8 mouse cellular contexts compared by ENCODE assay signal in the genomic region with DNA sequence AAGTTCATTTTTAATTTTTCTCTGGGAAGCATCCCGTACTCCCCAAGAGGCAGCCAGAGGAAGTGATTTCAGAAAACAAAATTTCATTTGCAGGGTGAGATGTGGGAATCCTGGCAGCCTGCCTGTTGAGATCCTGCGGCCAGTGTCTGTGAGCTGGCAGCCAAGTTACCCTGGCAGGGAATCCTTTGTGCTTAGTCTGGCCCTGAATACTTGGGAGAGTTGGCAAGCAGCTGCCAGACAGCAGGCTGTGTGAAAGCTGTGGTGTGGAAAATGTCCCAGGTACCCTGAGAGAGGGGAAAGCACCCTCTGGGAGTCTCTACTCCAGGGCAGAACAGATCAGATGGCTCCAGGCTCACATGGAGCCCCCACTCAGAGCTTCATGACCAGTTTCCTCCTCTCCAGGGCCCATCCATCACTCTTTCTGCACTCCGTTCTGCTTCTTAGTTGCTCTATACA. TPM values are rescaled to one million over a fixed set of nuclear protein-coding genes. Genes with fewer than 3 reads are reported as not detected.
DNase-seq lines count a peak whose midpoint lies in the region; ATAC-seq lines count a peak whose summit lies in the region.

No protein-coding gene starts in this region.

- no peak overlapping the region for H3K4me2 ChIP-seq in hindbrain, embryonic 11.5 days (replicated peaks; ENCODE audit: low read depth, low read length)
- H3K4me2 ChIP-seq in neural tube, embryonic 13.5 days: peak overlapping the region; percentile 46

- 70% methylated on average over 3 of the region's 3 CpGs for WGBS in hindbrain, embryonic 11.5 days
- 10% methylated on average over 3 of the region's 3 CpGs for WGBS in neural tube, embryonic 13.5 days

- ATAC-seq in hindbrain, embryonic 11.5 days (ENCODE audit: low FRiP score): peak; percentile 34; the same call in 1 of the 2 replicates
- ATAC-seq in neural tube, embryonic 13.5 days (ENCODE audit: low read depth): peak; percentile 72

- no peaks in the 10 kb centered on the region for H3K27me3 ChIP-seq in hindbrain, embryonic 11.5 days (ENCODE audit: control insufficient read depth, insufficient read depth, low read length)
- H3K27me3 ChIP-seq in neural tube, embryonic 13.5 days: no peaks in the 10 kb centered on the region

- no peak overlapping the region for H3K4me3 ChIP-seq in hindbrain, embryonic 11.5 days (ENCODE audit: low read depth, low read length)
- H3K4me3 ChIP-seq in neural tube, embryonic 13.5 days: peak overlapping the region; percentile 15; the same call in 1 of the 2 replicates

- 0 out of 2 replicates have a peak overlapping the region, but pooled peaks have one; percentile 30 for H3K27ac ChIP-seq in hindbrain, embryonic 11.5 days (ENCODE audit: low read depth, low read length)
- peak overlapping the region; percentile 97 for H3K27ac ChIP-seq in neural tube, embryonic 13.5 days (replicated peaks)

- no peaks in the 10 kb centered on the region for H3K36me3 ChIP-seq in hindbrain, embryonic 11.5 days (ENCODE audit: control insufficient read depth, insufficient read depth, low read length)
- peaks cover 8% of the 10 kb centered on the region; the same call in 1 of the 2 replicates for H3K36me3 ChIP-seq in neural tube, embryonic 13.5 days

- no peaks in the 10 kb centered on the region for H3K9me3 ChIP-seq in hindbrain, embryonic 11.5 days (ENCODE audit: control insufficient read depth, low read length)
- no peaks in the 10 kb centered on the region for H3K9me3 ChIP-seq in neural tube, embryonic 13.5 days

- DNase-seq in Muller cell, postnatal 12 days (ENCODE audit: inconsistent ontology term): peak; percentile 93
- peak; percentile 81 for DNase-seq in cerebellum, adult 11 months
- DNase-seq in frontal cortex, postnatal 25 days (ENCODE audit: low spot score in 2 of 2): peak; percentile 46 to 56
- DNase-seq in hindbrain, embryonic 11.5 days (ENCODE audit: low spot score): no peak
- peak; percentile 52 to 86 for DNase-seq in left cerebral cortex, adult 9 months (ENCODE audit: low spot score in 2 of 2)
- peak; percentile 62 to 65 for DNase-seq in urinary bladder, postnatal 4 days (ENCODE audit: low spot score in 2 of 2)
- no peak for DNase-seq in c-Kit-positive CD71-positive TER-119-positive erythroid progenitor cells, embryonic 14.5 days (ENCODE audit: low spot score)

- H3K4me1 ChIP-seq in hindbrain, embryonic 11.5 days (replicated peaks; ENCODE audit: control insufficient read depth, insufficient read depth, low read length): no peaks in the 10 kb centered on the region
- peaks cover 63% of the 10 kb centered on the region for H3K4me1 ChIP-seq in neural tube, embryonic 13.5 days (replicated peaks)

- no peak overlapping the region for H3K9ac ChIP-seq in hindbrain, embryonic 11.5 days (ENCODE audit: low read depth, low read length)
- peak overlapping the region; percentile 62 for H3K9ac ChIP-seq in neural tube, embryonic 13.5 days

RNA-seq across cellular contexts. Expression of gene Abat, which starts 27.7 kb away (rescaled TPM):
- polyA plus RNA-seq in hindbrain, embryonic 11.5 days (2014; fragmentation: Nextera tagmentation; extraction: Ambion mirVana): 27.4 and 33.1 TPM in 2 replicates
- 120 and 128 TPM in 2 replicates for polyA plus RNA-seq in neural tube, embryonic 13.5 days (2015; fragmentation: Nextera tagmentation; extraction: Ambion mirVana)

Comparison
In these comparisons a context has a peak if more than half of its experiments do, and no peak if none do; other contexts are left out.
1. DNase-seq: peak in Muller cell, postnatal 12 days (single experiment), cerebellum, adult 11 months (single experiment), frontal cortex, postnatal 25 days (2 of 2), left cerebral cortex, adult 9 months (2 of 2) and urinary bladder, postnatal 4 days (2 of 2); none in hindbrain, embryonic 11.5 days (single experiment) and c-Kit-positive CD71-positive TER-119-positive erythroid progenitor cells, embryonic 14.5 days (single experiment).